Mouse (Mus musculus) spleen, adult 2 months (tissue): ENCODE results near the gene Efcab14. TPM values are rescaled to one million over a fixed set of nuclear protein-coding genes. Genes with fewer than 3 reads are reported as not detected.

Source experiments
- DNase-seq, 2 experiments: peaks; one replicate each; pipeline versions ENCODE4 v3.0.0 to v3.0.0-alpha.2; 2012 to 2021; ENCODE audit warnings: low spot score in 2 of 2, low read depth in 1 of 2
- H3K27ac ChIP-seq: fragments of 200-500 bp; 2 replicates; pipeline ENCODE4 v1.5.1; 2012; ENCODE audit warnings: low read length, inconsistent platforms; ENCODE audit not compliant: insufficient read depth
- H3K27me3 ChIP-seq: fragments of 200-500 bp; 2 replicates; pipeline ENCODE4 v1.6.1; 2012; ENCODE audit warnings: mild to moderate bottlenecking, moderate library complexity, low read length, inconsistent platforms; ENCODE audit not compliant: control insufficient read depth, insufficient read depth
- H3K36me3 ChIP-seq: fragments of 200-500 bp; 2 replicates; pipeline ENCODE4 v1.6.1; 2012; ENCODE audit warnings: mild to moderate bottlenecking, low read length, inconsistent platforms; ENCODE audit not compliant: control insufficient read depth, insufficient read depth
- H3K4me1 ChIP-seq: fragments of 200-500 bp; 2 replicates; pipeline ENCODE4 v1.6.1; 2011; ENCODE audit warnings: inconsistent platforms; ENCODE audit not compliant: control insufficient read depth, insufficient read depth, insufficient read length
- H3K4me3 ChIP-seq: fragments of 200-500 bp; 2 replicates; pipeline ENCODE4 v1.5.1; 2011; ENCODE audit warnings: mild to moderate bottlenecking, inconsistent platforms; ENCODE audit not compliant: insufficient read depth, insufficient read length; ENCODE audit errors: extremely low read depth
- CTCF ChIP-seq: fragments of 200-500 bp; IDR thresholded peaks from 2 replicates; pipeline ENCODE4 v1.5.1; 2011; ENCODE audit warnings: mild to moderate bottlenecking, inconsistent platforms; ENCODE audit not compliant: insufficient read depth, insufficient read length, insufficient replicate concordance; ENCODE audit errors: extremely low read depth
- POLR2A ChIP-seq: fragments of 200-500 bp; IDR thresholded peaks from 2 replicates; pipeline ENCODE4 v1.6.1; 2011; ENCODE audit warnings: low read depth, low read length, inconsistent platforms
- WGBS: fragments of 180-500 bp; shearing (Covaris S2); methylation state at CpG from one replicate; pipeline ENCODE4 v1.1.7; 2018; 5-methylcytosine and 5-hydroxymethylcytosine counted together
- polyA plus RNA-seq: library from polyadenylated mRNA; depleted of rRNA; stranded (reverse); fragments of >200 nt; gene quantifications from 2 replicates; pipeline ENCODE4 v1.2.3, GENCODE M21; 2012

Efcab14 gene
- polyA plus RNA-seq, 1 experiment = 12.8 TPM

DNA sequence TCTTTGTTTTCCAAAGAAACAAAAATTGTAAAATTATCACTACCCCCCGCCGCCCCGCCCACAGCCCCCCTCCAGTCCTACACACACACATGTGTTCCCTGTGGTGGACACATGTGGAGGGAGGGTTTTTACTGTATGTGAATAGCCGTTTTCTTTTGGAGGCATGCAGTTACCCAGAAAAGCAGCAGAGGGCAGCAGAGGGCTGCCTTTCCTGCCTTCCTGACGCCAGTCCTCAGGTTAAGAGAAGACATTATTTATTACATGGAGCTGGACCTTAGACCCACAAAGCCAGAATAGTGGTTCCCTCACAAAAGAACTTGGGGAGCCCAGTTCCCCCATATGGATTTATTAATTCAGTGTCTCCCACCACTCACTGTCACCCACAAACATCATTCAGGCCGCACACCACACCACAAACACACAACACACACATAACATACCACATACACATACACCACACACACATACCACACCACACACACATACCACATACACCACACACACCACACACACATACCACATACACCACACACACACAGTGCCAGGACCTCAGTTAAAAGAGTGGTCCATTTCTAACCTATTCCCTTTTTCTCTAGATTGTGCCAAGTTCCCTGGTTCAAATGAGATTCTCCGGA, 5.8 kb upstream of the Efcab14 start:
- H3K4me1 ChIP-seq = 0 out of 2 replicates have a peak, but pooled peaks cover 3% of the 10 kb centered on the region
- 15% methylated on average over 7 of the region's 7 CpGs for WGBS
- peak; percentile 37 to 66 for DNase-seq
- H3K4me3 ChIP-seq = no peak overlapping the region
- TF ChIP-seq CTCF (peak; percentile 92; the same call in 1 of the 2 replicates), POLR2A (no peak)
- no peak overlapping the region for H3K27ac ChIP-seq
- H3K36me3 ChIP-seq = no peaks in the 10 kb centered on the region
- 0 out of 2 replicates have a peak, but pooled peaks cover 2% of the 10 kb centered on the region for H3K27me3 ChIP-seq

DNA sequence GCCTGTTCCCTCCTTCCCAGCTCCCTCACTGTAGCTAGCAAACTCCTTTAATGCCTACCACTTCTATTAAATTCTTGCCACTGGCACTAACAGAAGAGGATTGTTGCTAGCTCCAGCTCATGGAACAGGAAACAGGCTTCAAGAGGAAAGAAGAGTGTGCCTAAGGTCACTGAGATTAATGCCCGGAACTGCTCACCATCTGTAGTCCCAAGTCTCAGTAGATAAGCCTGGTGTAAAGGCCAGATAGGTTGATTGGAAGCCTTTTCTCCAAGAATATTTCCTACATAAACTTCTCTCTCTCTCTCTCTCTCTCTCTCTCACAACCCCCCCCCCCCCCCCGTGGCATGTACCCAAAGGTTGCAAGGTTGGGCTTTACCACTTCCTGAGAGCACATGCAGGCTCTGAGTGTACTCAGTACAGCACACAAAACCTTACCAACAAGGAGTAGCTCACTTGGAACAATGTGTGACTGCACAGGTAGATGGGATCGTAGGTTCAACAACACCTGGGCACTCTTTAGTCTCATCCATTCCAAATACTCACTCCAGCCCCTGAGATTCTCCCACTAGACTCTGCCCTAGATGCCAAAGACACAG, 5.2 kb upstream of the Efcab14 start:
- 0 out of 2 replicates have a peak, but pooled peaks cover 3% of the 10 kb centered on the region for H3K4me1 ChIP-seq
- H3K27ac ChIP-seq = peak overlapping the region; percentile 34; the same call in 1 of the 2 replicates
- 25% methylated on average over 3 of the region's 3 CpGs for WGBS
- H3K27me3 ChIP-seq = 0 out of 2 replicates have a peak, but pooled peaks cover 2% of the 10 kb centered on the region
- H3K4me3 ChIP-seq = no peak overlapping the region
- TF ChIP-seq POLR2A (no peak), CTCF (no peak)
- no peaks in the 10 kb centered on the region for H3K36me3 ChIP-seq
- no peak for DNase-seq

DNA sequence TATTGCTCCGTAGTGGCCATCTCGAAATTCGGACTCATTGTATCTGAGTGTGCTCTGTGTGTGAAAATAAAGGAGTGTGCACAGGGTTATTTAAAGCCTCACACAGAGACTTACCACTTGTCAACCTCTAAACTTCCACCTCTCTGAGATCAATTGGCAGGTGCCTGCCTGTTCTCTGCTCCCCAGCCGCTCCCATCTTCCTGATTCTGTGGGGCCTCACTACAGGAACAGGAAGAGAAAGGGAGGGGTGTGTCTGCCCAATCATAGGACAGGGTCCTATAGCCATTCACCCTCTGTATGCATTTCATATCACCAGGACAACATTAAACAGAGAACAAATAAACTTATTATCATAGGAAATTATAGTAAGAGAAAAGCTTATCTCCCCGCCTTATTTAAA, 3.8 kb upstream of the Efcab14 start:
- 0 out of 2 replicates have a peak, but pooled peaks cover 2% of the 10 kb centered on the region for H3K27me3 ChIP-seq
- peaks cover 7% of the 10 kb centered on the region; the same call in 1 of the 2 replicates for H3K4me1 ChIP-seq
- H3K4me3 ChIP-seq = no peak overlapping the region
- H3K27ac ChIP-seq = no peak overlapping the region
- WGBS = 52% methylated on average over 5 of the region's 5 CpGs
- DNase-seq = no peak
- no peaks in the 10 kb centered on the region for H3K36me3 ChIP-seq
- TF ChIP-seq POLR2A (no peak), CTCF (no peak)

DNA sequence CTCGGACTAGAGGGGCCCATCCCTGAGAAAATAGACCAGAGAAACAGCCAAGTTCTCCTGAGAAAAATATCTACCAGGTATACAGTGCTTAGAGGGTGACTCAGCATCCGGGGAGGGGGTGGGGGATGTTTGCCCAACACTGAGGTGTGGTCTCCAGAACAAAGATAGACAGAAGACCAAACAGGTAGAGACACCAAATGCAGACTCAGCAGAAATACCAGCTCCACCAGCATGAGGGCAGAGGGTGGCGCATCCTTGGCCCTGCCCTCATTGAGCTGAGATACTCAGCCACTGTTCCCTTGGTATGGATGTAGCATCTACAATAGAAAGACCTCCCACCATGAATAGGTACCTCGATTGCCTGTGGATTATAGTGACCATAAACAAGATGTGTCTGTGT, 2.7 kb upstream of the Efcab14 start:
- H3K27me3 ChIP-seq = 0 out of 2 replicates have a peak, but pooled peaks cover 2% of the 10 kb centered on the region
- DNase-seq = no peak
- H3K27ac ChIP-seq = no peak overlapping the region
- peaks cover 7% of the 10 kb centered on the region; the same call in 1 of the 2 replicates for H3K4me1 ChIP-seq
- H3K4me3 ChIP-seq = no peak overlapping the region
- H3K36me3 ChIP-seq = no peaks in the 10 kb centered on the region
- no peak for TF ChIP-seq POLR2A
- WGBS = 87% methylated on average over 4 of the region's 4 CpGs

DNA sequence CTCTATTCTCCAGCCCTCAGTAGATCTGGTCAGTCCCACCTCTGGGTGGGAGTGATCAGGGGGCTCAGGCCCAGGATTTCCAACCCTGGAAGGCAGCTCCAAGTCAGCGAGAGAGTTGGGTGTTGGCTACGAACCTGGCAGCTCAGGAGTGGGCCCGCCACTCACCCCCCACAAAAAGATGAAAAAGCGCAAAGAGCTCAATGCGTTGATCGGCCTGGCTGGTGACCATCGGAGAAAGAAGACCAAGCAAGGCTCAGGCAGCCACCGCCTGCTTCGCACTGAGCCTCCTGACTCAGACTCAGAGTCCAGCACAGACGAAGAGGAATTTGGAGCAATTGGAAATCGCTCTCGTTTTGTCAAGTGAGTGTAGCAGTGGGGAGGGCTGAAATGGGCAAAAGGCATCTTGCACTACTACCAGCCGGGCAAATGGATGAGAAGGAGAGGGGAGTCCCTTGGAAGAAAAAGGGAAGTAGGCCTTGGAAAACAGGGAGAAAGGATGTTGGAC, 989 bp downstream of the Efcab14 start:
- Histone ChIP-seq H3K27ac (no peak overlapping the region), H3K4me3 (peak overlapping the region; percentile 38; the same call in 1 of the 2 replicates), H3K36me3 (peaks cover 9% of the 10 kb centered on the region), H3K4me1 (peaks cover 8% of the 10 kb centered on the region; the same call in 1 of the 2 replicates), H3K27me3 (no peaks in the 10 kb centered on the region)
- no peak for DNase-seq
- TF ChIP-seq CTCF (no peak), POLR2A (no peak)
- 18% methylated on average over 13 of the region's 13 CpGs for WGBS

DNA sequence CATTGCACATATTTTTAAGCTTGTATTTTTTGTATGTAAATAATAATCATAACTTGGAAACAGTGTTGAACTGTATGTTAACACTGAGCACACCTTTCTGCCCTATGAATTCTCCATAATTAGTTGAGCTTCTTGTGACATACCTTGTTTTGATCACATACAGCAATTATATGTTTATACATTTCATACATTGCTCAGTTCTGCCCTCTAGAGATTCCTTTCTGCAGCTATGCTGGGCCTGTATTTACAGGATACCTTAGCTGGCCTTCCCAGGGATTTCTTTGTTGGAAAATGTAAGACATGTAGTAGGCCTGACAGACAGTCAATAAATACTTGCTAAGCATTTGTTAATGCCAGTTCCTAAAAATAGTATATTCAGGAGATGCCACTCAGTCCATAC, 5.1 kb downstream of the Efcab14 start:
- Histone ChIP-seq H3K27me3 (no peaks in the 10 kb centered on the region), H3K27ac (no peak overlapping the region), H3K4me3 (no peak overlapping the region), H3K4me1 (peaks cover 8% of the 10 kb centered on the region; the same call in 1 of the 2 replicates), H3K36me3 (peaks cover 16% of the 10 kb centered on the region)
- DNase-seq = no peak
- TF ChIP-seq CTCF = no peak
- no peak for TF ChIP-seq POLR2A

DNA sequence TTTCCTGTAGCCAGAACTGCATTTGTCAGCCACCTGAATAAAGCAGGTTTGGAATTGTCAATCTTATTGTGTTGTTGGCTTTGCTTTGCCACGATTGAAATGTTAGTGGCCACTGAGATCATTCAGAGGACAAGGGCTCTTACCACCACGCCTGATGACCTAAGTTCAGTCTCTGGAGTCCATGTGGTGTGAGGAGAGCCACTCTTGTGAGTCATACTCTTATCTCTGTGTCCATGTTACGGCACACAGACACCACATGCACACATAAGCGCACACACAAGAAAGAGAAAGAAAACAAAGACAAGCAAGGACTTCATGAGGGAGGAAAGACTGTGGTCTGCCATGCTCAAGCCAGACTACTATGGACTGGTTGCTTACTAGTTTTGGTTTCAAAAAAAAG, 5.6 kb downstream of the Efcab14 start:
- Histone ChIP-seq H3K36me3 (peaks cover 18% of the 10 kb centered on the region), H3K4me3 (no peak overlapping the region), H3K27me3 (no peaks in the 10 kb centered on the region), H3K27ac (no peak overlapping the region), H3K4me1 (peaks cover 8% of the 10 kb centered on the region; the same call in 1 of the 2 replicates)
- DNase-seq = no peak
- TF ChIP-seq POLR2A = no peak
- no peak for TF ChIP-seq CTCF
- 92% methylated on average over 4 of the region's 4 CpGs for WGBS
